Mouse (Mus musculus) kidney, postnatal 10 days (tissue): ENCODE measurements around the gene Dpm1.

Experiments
- DNase-seq: peaks from one replicate; pipeline ENCODE4 v3.0.0; 2021; ENCODE audit warnings: mixed read lengths

Dpm1 gene

GRCm38 (mm10) chr2:168223326-168223725 is 7.1 kb downstream of the Dpm1 start:
- DNase-seq = no peak

- no peak for DNase-seq
These were observed 16.5 kb downstream of the Dpm1 start for GRCm38 (mm10) chr2:168213788-168214397.

- peak; percentile 30 for DNase-seq
These were observed 22.5 kb downstream of the Dpm1 start for GRCm38 (mm10) chr2:168207883-168208282.

- DNase-seq = peak; percentile 98
These were observed 23.4 kb downstream of the Dpm1 start, which contains the start of gene Adnp for GRCm38 (mm10) chr2:168206725-168207644. TSS of gene Adnp (minus strand) at chr2:168207112.

- peak; percentile 55 for DNase-seq
These were observed 24.4 kb downstream of the Dpm1 start for GRCm38 (mm10) chr2:168205681-168206631.

GRCm38 (mm10) chr2:168205265-168205664 is 25.1 kb downstream of the Dpm1 start:
- DNase-seq = peak; percentile 94

- DNase-seq = no peak
These were observed 25.9 kb downstream of the Dpm1 start for GRCm38 (mm10) chr2:168204476-168204999.

- DNase-seq = no peak
These were observed 30.2 kb downstream of the Dpm1 start for GRCm38 (mm10) chr2:168200014-168200691.

GRCm38 (mm10) chr2:168199476-168199875 is 30.9 kb downstream of the Dpm1 start:
- DNase-seq = no peak

- no peak for DNase-seq
These were observed 32.0 kb downstream of the Dpm1 start for GRCm38 (mm10) chr2:168198421-168198820.

- no peak for DNase-seq
These were observed 34.7 kb downstream of the Dpm1 start for GRCm38 (mm10) chr2:168195721-168196120.

- no peak for DNase-seq
These were observed 36.7 kb downstream of the Dpm1 start for GRCm38 (mm10) chr2:168193685-168194084.

- no peak for DNase-seq
These were observed 38.5 kb downstream of the Dpm1 start for GRCm38 (mm10) chr2:168191856-168192255.

GRCm38 (mm10) chr2:168175946-168176345 is 54.4 kb downstream of the Dpm1 start:
- DNase-seq = no peak

GRCm38 (mm10) chr2:168170167-168170685 is 60.2 kb downstream of the Dpm1 start:
- DNase-seq = peak; percentile 79

- peak; percentile 45 for DNase-seq
These were observed 60.6 kb downstream of the Dpm1 start for GRCm38 (mm10) chr2:168169800-168170113.

- DNase-seq = peak; percentile 73
These were observed 61.2 kb downstream of the Dpm1 start for GRCm38 (mm10) chr2:168168892-168169799.

- no peak for DNase-seq
These were observed 62.6 kb downstream of the Dpm1 start for GRCm38 (mm10) chr2:168167781-168168180.

GRCm38 (mm10) chr2:168166750-168167460 is 63.5 kb downstream of the Dpm1 start:
- DNase-seq = peak; percentile 75

GRCm38 (mm10) chr2:168161978-168162377 is 68.4 kb downstream of the Dpm1 start:
- no peak for DNase-seq
